Mouse (Mus musculus) heart, postnatal 36 days (tissue): ENCODE measurements at regions not wholly inside any gene's neighbourhood (a gene's known extent, or its start where the extent isn't known, plus 50 kb on each side); places are given as distances from the start of the nearest gene placed in this dataset.

Experiments
- DNase-seq, 2 experiments: peaks; one replicate each; pipeline ENCODE4 v3.0.0; 2021 to 2022
- intact Hi-C: fragments of 180-260 bp; cut with DNase I; formaldehyde crosslinking; loops from one replicate; pipeline ENCODE4 v1.15.1; 2025

GRCm38 (mm10) chr16:87295727-87296126 lies 58.3 kb upstream of the N6amt1 start:
- DNase-seq: no peak
- intact Hi-C loops: no loop called here

DNA sequence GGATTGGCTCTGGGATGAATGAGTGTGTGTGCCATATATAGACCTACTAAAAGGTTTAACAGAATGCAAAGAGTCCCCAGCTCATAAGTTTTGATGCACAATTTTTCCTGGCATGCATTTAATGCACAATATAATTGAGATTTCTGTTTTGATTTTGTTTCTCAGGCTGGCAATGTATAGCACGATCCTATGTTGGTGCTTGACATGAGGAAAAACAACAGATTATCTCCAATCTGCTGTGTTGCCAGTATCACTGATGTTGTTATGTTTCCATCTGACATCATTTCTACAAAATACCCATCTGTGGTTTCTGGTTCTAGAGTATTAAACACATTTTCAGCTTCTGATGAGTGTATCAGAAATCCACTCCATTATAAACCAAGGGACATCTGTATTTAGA lies 61.2 kb upstream of the N6amt1 start:
- intact Hi-C loops: no loop called here
- no peak for DNase-seq

GRCm38 (mm10) chr16:87291716-87292115 lies 62.3 kb upstream of the N6amt1 start:
- DNase-seq: no peak
- intact Hi-C loops: no loop called here

DNA sequence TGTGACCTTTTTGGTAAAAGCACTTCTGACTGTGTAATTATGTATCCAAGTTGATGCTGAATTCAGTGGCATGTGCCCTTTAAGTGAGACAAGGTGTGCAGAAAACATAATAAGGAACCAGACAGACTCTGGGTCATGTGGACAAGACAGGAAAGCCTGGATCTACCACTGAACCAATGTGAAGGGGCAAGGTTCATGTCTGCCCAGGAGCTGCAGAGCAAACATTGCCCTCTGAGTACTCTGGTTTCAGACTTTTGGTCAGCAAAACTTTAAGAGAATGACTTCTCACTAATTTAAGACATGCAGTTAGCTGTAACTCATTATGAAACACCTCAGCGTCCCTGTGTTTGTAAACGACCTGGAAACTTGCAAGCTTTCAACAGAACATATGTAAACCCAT lies 68.3 kb upstream of the N6amt1 start:
- DNase-seq: no peak
- intact Hi-C loops: no loop called here

GRCm38 (mm10) chr16:87284835-87285510 lies 69.0 kb upstream of the N6amt1 start:
- DNase-seq: no peak
- intact Hi-C loops: no loop called here

GRCm38 (mm10) chr16:87278518-87278917 lies 75.5 kb upstream of the N6amt1 start:
- intact Hi-C loops: no loop called here
- DNase-seq: no peak

DNA sequence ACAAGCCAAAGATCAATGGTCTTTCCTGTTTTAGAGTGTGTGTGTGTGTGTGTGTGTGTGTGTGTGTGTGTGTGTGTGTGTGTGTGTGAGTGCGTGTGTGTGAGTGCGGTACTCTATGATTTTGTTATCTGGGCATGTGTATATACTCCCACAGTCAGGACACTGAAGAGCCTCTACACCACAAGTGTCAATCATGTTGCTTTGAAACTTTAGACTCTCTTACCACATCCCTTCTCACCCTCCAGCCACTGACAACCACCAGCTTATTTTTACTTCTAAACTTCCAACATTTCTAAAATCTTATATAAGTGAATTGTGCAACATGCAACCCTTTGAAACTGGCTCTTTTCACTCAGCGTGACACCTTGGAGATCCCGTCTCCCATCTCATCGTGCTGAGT lies 81.6 kb upstream of the N6amt1 start:
- DNase-seq: no peak
- intact Hi-C loops: no loop called here

DNA sequence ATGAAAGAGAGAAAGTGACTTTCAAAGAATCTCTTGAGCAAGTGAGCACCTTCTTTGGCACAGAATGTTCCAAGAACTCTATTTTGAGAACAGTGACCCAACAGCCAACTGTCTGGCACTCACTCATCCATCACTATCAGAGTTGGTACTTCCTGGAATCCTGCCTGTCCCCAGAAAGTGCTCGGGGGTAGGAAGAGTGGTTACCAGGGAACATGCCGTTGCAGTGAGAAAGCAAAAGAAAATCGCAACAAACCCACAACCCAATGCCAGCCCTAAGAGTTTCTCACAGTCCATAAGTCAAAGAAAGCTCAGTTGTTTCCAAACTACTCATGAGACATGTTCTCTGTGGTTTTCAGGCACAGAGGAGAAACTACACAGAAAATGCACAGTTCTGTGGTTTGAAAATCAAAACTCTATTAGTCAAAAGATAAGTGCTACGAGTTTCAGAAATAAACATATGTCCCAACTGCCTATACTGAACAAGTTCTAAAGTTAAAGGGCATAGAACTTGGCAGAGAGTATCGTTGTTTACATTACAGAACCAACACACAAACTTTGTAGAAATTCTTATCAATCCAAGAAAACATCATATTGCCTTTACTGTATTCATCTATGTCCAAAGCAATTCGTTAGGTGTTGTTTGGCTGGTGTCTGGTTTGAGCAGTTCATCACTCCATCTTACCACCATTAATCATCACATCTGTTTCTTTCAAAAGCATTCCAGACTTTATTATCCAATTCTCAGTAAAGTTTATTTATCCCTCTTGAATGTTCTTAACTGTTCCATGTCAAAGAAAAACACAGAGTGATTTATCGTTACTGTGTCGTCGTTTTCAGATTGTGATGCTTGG lies 85.8 kb upstream of the N6amt1 start:
- DNase-seq: no peak
- intact Hi-C loops: loop anchor here (5.0 kb wide), 1 partner anchor 84 kb away; the partner anchor contains the start of gene N6amt1

DNA sequence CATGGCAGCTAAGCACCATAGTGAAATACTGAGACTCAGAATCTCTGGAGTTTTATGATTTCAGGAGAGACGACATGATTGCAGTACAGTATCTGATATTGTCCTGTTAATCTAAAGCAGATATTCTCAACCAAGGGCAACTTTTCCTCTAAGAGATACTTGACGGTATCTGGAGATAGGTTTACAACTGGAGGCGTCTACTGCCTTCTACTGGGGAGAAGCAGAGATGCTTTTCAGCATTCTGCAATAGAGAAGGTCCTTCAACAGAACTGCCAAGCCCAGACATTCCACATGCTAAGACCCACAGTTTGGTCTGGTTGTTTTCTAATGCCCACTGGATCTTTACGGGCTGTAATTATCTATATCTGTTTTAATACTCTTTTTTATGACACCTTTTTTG lies 86.5 kb upstream of the N6amt1 start:
- intact Hi-C loops: loop anchor here (5.0 kb wide), 1 partner anchor 85 kb away; the partner anchor contains the start of gene N6amt1
- DNase-seq: no peak

GRCm38 (mm10) chr16:87263571-87263970 lies 90.4 kb upstream of the N6amt1 start:
- intact Hi-C loops: loop anchor here (2.0 to 5.0 kb wide), 2 partner anchors 44 to 1515 kb away; no protein-coding TSS in a partner anchor
- DNase-seq: peak; percentile 69 to 73

DNA sequence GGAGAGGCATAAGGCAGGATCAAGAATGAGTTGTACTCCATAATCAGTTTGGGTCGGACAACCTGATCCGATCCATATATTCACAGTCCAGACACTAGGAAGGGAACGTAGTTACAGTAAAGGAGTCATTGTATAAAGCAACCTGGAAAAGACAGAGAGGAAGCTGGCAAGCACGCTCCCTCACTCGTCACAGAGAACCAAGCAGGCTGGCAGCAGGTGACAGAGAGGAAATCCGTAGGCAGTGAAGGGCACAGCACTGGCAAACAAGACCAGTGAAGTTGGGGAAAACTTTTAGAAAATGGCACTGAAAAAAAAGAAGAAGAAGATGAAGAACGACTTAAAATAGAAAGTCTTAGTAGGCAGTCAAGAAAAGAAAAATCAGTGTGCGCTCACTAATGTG lies 90.9 kb upstream of the N6amt1 start:
- intact Hi-C loops: loop anchor here (2.0 to 5.0 kb wide), 2 partner anchors 44 to 1514 kb away; no protein-coding TSS in a partner anchor
- no peak for DNase-seq

DNA sequence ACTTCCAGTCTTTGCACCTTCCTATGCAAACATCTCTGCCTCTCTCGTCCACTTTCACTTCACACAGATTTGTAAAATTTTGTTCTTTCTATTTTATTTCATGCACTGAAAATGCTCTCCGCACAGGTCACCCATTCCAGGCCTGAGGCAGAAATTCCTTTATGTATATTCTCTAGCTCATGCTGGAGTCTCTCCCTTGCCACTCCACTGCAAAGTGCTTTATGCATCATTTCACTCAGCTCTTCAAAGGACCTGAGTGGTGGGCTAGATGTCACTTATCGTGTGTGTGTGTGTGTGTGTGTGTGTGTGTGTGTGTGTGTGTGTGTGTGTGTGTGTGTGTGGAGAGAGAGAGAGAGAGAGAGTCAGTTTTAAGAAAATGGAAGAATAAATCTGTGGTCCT lies 91.5 kb upstream of the N6amt1 start:
- no peak for DNase-seq
- intact Hi-C loops: loop anchor here (2.0 to 5.0 kb wide), 2 partner anchors 45 to 1514 kb away; no protein-coding TSS in a partner anchor

DNA sequence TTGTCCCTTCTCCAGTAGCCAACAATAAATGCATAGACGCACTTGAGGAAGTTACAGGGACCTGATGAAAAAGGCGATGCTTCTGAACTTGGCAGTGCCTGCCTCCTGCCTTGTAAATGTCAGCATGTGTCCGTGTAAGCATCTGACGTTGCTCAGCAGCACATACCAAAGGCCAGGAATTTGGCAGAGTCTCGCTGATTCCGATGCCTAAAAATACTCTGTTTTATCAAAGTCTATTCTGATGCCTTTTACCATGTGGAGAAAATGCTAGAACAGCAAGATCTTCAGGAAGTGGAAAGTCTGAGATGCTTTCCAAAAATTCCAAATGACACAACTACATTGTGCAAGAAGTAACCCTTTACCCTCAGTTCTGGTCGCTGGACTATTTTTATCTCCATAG lies 92.5 kb upstream of the N6amt1 start:
- peak; percentile 59 to 67 for DNase-seq

GRCm38 (mm10) chr16:87254736-87255135 lies 99.2 kb upstream of the N6amt1 start:
- DNase-seq: no peak
- intact Hi-C loops: no loop called here

More for the DNA sequence above, 92.5 kb upstream of the N6amt1 start:
- intact Hi-C loops: loop anchor here (5.0 kb wide), 1 partner anchor 46 kb away; no protein-coding TSS in a partner anchor

DNA sequence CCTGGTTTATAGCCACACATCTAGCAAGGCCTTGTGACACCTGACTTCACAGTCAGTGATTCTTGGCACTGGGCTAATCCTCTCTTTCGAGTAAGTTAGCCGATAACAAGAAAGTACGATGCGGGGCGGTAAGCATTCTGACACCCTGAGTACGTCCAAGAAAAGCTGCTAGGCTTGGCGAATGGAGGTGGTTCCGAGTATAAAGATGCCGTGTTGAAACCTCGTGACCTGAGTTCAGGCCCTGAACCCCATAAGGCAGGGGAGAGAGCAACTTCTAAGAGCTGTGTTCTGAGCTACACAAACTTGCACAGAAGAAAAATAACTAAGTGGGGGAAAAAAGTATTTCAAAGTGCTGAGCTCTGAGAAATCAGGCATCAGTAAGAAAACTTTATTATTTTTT lies 103.5 kb upstream of the N6amt1 start:
- intact Hi-C loops: no loop called here
- no peak for DNase-seq

- peak in 1 of 2 experiments; percentile 40 for DNase-seq
- intact Hi-C loops: loop anchor here (5.0 kb wide), 3 partner anchors 142 to 948 kb away; no protein-coding TSS in a partner anchor
These were observed 104.1 kb upstream of the N6amt1 start for GRCm38 (mm10) chr16:87249903-87250302.

DNA sequence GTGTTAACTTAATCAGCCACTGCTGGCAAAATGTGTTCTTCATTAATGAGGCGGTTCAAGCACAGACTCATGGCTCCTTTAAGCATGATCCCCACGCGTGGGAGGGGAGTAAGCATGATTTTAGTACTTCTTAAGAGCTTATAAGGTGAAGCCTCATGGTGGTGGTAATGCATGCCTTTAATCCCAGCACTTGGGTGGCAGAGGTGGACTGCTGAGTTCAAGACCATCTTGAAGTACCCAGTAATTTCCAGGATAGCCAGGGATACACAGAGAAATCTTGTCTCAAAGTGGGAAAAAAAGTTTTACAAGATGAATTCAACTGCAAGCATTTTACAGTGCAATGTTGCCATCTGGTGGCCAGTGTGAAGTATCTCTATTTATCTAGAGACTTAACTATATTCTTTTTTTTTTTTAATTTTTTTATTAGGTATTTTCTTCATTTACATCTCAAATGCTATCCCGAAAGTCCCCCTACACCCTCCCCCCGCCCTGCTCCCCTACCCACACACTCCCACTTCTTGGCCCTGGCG lies 105.4 kb upstream of the N6amt1 start:
- DNase-seq: peak; percentile 65 to 68
- intact Hi-C loops: loop anchor here (1.0 to 5.0 kb wide), 4 partner anchors 144 to 1441 kb away; no protein-coding TSS in a partner anchor

- intact Hi-C loops: loop anchor here (1.0 to 5.0 kb wide), 6 partner anchors 146 to 944 kb away; no protein-coding TSS in a partner anchor
- DNase-seq: peak; percentile 70 to 75
These were observed 107.8 kb upstream of the N6amt1 start for GRCm38 (mm10) chr16:87245933-87246791.

GRCm38 (mm10) chr16:87245441-87245840 lies 108.5 kb upstream of the N6amt1 start:
- DNase-seq: no peak
- intact Hi-C loops: loop anchor here (5.0 kb wide), 3 partner anchors 147 to 943 kb away; no protein-coding TSS in a partner anchor

GRCm38 (mm10) chr16:87242027-87242426 lies 112.0 kb upstream of the N6amt1 start:
- intact Hi-C loops: no loop called here

More at GRCm38 (mm10) chr16:87242027-87242426, 112.0 kb upstream of the N6amt1 start:
- DNase-seq: no peak
